Mouse (Mus musculus): ENCODE measurements at regions not wholly inside any gene's neighbourhood (a gene's known extent, or its start where the extent isn't known, plus 50 kb on each side); places are given as distances from the start of the nearest gene placed in this dataset.

DNA sequence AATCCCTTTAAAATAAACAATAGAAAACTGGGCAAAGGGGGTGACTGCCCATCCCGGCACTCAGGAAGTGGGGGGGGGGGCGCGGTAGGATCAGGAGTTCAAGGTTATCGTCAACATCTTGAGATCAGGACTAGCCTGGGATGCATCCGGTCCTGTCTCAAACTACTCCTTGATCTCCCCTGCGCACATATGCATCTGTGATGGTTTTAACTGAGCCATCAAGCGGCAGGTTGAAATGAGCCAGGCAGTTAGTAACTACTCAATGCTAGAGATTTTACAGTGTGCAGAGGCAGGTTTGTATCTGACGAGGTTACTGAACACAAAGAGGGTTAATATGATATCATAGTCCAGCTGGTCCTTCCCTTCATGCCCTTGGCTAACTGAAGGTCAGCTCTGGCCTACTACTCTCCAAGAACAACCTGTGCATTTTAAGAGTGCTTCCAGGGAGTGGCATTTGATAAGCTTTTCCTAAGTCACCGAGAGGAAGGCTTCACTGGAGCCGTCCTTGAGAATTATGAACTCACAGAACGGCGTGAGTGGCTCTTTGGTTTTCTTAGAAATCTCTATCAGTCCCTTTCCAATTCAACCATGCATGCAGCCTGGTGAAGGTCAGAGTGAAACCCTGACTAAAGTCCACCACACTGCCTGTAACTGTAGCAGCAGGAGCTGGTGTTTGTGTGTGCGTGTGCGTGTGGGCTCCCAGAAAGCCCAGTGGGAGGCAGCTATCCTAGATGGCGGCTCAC is 340.1 kb downstream of the Diras2 start:
- H3K4me1 ChIP-seq = peaks cover 18% of the 10 kb centered on the region
- no peak overlapping the region for H3K4me2 ChIP-seq
- no peak overlapping the region for H3K4me3 ChIP-seq (replicated peaks)
- no peak overlapping the region for H3K9ac ChIP-seq (replicated peaks)
- no peaks in the 10 kb centered on the region for H3K9me3 ChIP-seq (replicated peaks)
- no peaks in the 10 kb centered on the region for H3K36me3 ChIP-seq
- H3K27ac ChIP-seq (replicated peaks) = no peak overlapping the region
- 85% methylated on average over 15 of the region's 15 CpGs for WGBS
- no peak for ATAC-seq (ENCODE audit: low FRiP score)
- 0 out of 2 replicates have a peak, but pooled peaks cover 2% of the 10 kb centered on the region for H3K27me3 ChIP-seq (replicated peaks)

DNA sequence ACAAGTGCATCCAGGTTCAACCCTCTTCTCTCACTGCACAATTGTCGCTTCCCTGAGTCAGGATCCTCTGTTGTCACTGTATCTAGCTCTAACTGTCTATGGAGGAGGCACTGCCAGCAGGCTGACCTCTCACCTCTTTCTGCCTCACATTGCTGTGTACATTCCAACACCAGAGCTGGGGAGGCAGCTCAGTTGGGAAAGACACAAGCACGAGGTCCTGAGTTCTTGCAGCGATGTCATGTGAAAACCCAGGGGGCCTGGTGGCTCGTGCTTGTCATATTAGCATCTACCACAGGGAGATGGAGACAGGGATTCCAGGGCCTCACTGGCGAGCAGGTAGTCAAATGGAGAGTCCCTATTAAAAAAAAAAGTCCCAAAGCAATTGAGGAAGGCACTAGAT is 334.2 kb downstream of the Diras2 start:
- Histone ChIP-seq H3K9me3 (replicated peaks) (no peaks in the 10 kb centered on the region), H3K4me3 (replicated peaks) (no peak overlapping the region), H3K27ac (replicated peaks) (no peak overlapping the region), H3K36me3 (no peaks in the 10 kb centered on the region), H3K4me1 (peaks cover 3% of the 10 kb centered on the region; the same call in 1 of the 2 replicates), H3K27me3 (replicated peaks) (0 out of 2 replicates have a peak, but pooled peaks cover 3% of the 10 kb centered on the region), H3K4me2 (no peak overlapping the region), H3K9ac (replicated peaks) (no peak overlapping the region)
- ATAC-seq (ENCODE audit: low FRiP score) = no peak
- 78% methylated on average over 5 of the region's 5 CpGs for WGBS

DNA sequence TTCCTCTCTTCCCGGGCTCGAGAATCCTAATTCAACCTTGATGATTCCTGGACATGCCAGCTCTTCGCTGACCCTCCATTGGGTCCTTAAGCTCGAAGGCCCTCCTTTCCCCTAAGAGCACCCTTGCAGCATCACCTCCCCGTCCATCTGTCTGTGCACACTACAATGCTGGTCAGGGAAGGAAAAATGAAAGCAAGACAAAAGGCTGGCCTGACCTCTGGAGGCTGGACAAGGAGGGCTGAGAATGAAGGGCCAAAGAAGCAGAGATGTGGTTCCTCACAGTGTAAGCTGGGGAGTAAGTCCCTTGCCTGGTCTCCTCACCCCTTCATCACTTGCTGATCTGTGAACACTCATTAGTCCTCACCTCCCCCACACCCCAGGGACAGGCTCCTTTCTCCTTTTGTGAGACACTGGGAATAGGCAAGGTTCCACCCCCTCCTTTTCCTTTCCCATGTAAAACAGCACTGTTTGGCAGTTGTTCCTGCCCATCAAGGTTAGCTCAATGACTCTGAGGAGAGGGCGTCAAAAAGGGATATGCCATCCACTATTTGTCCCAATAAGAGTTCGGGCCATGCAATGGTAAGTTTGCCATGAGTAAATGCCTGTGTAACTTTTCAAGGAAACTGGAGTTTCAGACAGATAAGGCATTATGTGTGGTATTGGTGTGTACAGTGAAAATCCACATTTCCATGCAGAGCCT is 332.3 kb downstream of the Diras2 start:
- Histone ChIP-seq H3K27ac (replicated peaks) (no peak overlapping the region), H3K4me3 (replicated peaks) (no peak overlapping the region), H3K9me3 (replicated peaks) (no peaks in the 10 kb centered on the region), H3K4me1 (peaks cover 1% of the 10 kb centered on the region; the same call in 1 of the 2 replicates), H3K36me3 (no peaks in the 10 kb centered on the region), H3K27me3 (replicated peaks) (0 out of 2 replicates have a peak, but pooled peaks cover 3% of the 10 kb centered on the region), H3K9ac (replicated peaks) (no peak overlapping the region), H3K4me2 (no peak overlapping the region)
- ATAC-seq (ENCODE audit: low FRiP score) = no peak
- 80% methylated on average over 7 of the region's 7 CpGs for WGBS

DNA sequence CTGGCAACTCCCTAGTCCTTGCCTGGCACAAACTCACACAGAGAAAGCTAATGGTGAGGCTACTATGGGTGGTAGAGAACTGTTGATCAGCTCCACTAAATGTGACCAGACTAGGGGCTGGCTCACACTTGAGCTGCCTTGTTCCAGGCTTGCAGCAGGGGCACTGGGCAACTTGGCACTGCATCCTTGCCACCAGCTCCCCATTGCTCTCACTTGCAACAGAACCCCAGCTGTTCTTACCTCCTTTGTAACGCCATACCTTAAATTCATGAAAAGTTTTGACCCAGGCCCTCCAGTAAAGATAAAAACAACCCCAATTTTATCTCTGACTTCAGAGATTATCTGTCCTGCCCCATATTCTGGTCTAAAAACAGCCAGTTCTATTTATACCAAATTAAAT is 328.7 kb downstream of the Diras2 start:
- Histone ChIP-seq H3K9me3 (replicated peaks) (no peaks in the 10 kb centered on the region), H3K36me3 (no peaks in the 10 kb centered on the region), H3K27ac (replicated peaks) (no peak overlapping the region), H3K4me1 (no peaks in the 10 kb centered on the region), H3K9ac (replicated peaks) (no peak overlapping the region), H3K4me3 (replicated peaks) (no peak overlapping the region), H3K4me2 (no peak overlapping the region), H3K27me3 (replicated peaks) (0 out of 2 replicates have a peak, but pooled peaks cover 3% of the 10 kb centered on the region)
- no peak for ATAC-seq (ENCODE audit: low FRiP score)
- WGBS = 68% methylated on average over 1 of the region's 1 CpGs

DNA sequence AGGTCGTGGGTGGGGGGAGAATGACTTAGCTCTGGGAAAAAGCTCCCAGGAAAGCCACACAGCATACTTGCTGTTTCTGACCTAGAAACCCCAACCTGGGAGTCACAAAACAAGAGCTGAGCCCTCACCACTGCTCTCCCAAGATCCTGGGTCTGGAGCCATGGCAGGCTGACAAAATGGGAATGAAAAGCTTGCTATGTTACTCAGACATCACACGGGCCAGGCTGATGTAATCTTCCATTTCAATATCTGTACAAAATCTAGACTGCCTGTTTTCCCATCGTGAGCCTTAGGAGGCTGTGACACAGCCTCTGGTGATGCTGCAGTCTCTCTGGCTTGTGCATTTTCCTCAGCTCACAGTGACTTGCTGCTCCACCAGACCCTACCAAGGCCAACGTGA is 325.1 kb downstream of the Diras2 start:
- no peaks in the 10 kb centered on the region for H3K4me1 ChIP-seq
- no peak overlapping the region for H3K27ac ChIP-seq (replicated peaks)
- H3K9me3 ChIP-seq (replicated peaks) = no peaks in the 10 kb centered on the region
- 82% methylated on average over 4 of the region's 4 CpGs for WGBS
- H3K36me3 ChIP-seq = no peaks in the 10 kb centered on the region
- no peak overlapping the region for H3K4me2 ChIP-seq
- no peak for ATAC-seq (ENCODE audit: low FRiP score)
- no peak overlapping the region for H3K9ac ChIP-seq (replicated peaks)
- H3K27me3 ChIP-seq (replicated peaks) = no peaks in the 10 kb centered on the region
- no peak overlapping the region for H3K4me3 ChIP-seq (replicated peaks)

DNA sequence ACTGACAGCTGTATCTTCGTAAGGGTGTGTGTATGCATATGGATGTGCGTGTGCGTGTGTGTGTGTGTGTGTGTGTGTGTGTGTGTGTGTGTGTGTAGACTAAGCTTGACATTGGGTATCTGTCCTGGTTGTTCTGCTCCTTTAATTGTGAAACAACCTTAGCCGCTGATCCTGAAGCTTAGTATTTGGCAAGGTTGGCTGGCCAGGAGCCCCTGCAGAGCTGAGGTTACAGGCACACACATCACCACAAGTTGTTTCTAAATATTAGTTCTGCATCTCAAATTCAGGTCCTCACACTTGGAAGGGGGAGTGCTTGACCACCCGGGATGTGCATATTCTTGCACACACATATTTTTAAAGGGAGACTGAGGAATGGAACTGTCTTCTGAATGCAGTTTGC is 314.7 kb downstream of the Diras2 start:
- WGBS = 91% methylated on average over 5 of the region's 5 CpGs
- Histone ChIP-seq H3K9me3 (replicated peaks) (no peaks in the 10 kb centered on the region), H3K27me3 (replicated peaks) (0 out of 2 replicates have a peak, but pooled peaks cover 5% of the 10 kb centered on the region), H3K27ac (replicated peaks) (no peak overlapping the region), H3K4me3 (replicated peaks) (no peak overlapping the region), H3K36me3 (no peaks in the 10 kb centered on the region), H3K4me1 (no peaks in the 10 kb centered on the region), H3K4me2 (no peak overlapping the region), H3K9ac (replicated peaks) (no peak overlapping the region)
- no peak for ATAC-seq (ENCODE audit: low FRiP score)

DNA sequence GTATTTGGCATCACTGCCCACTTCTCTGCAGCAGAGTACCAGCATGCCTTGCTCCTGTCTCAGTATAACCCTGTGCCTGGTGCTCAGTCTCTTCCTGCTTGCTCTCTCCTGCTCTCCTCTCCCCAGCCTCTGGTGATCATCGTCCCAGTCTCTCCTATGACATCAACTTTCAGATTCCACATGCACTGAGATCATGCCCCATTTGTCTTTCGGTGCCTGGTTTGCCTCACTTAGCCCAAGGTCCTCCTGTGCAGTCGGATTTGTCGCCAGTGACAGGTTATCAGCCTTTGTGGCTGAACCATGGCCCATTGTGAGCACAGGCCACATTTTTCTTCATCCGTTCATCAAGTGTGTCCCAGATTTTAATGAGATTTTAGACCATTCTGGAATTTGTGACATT is 314.0 kb downstream of the Diras2 start:
- H3K4me2 ChIP-seq = no peak overlapping the region
- H3K27me3 ChIP-seq (replicated peaks) = 0 out of 2 replicates have a peak, but pooled peaks cover 5% of the 10 kb centered on the region
- no peaks in the 10 kb centered on the region for H3K4me1 ChIP-seq
- H3K9me3 ChIP-seq (replicated peaks) = no peaks in the 10 kb centered on the region
- 84% methylated on average over 5 of the region's 5 CpGs for WGBS
- no peaks in the 10 kb centered on the region for H3K36me3 ChIP-seq
- H3K9ac ChIP-seq (replicated peaks) = no peak overlapping the region
- no peak for ATAC-seq (ENCODE audit: low FRiP score)
- H3K27ac ChIP-seq (replicated peaks) = no peak overlapping the region
- H3K4me3 ChIP-seq (replicated peaks) = no peak overlapping the region

DNA sequence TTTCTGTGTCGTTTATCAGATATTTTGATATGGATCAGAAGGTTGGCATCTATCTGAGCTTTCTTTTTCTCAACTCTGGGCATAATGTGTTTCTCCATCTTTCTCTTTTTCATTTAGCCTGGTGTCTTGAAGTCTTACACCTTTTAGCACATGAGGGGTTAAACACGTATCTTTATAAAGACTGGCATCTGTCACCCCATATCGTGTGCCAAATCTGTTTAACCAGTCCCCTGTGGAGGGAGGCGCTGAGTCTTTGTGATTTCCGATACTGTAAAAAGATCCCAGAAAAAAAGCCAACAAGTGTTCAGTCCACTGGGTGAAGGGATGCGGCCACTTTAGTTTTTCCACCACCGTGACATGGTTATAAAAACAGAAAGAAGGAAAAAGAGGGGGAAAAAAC is 313.3 kb downstream of the Diras2 start:
- 0 out of 2 replicates have a peak, but pooled peaks cover 9% of the 10 kb centered on the region for H3K27me3 ChIP-seq (replicated peaks)
- no peak overlapping the region for H3K4me3 ChIP-seq (replicated peaks)
- H3K4me2 ChIP-seq = no peak overlapping the region
- H3K27ac ChIP-seq (replicated peaks) = no peak overlapping the region
- H3K36me3 ChIP-seq = no peaks in the 10 kb centered on the region
- no peaks in the 10 kb centered on the region for H3K9me3 ChIP-seq (replicated peaks)
- no peak for ATAC-seq (ENCODE audit: low FRiP score)
- H3K4me1 ChIP-seq = peaks cover 1% of the 10 kb centered on the region
- H3K9ac ChIP-seq (replicated peaks) = no peak overlapping the region
- WGBS = 71% methylated on average over 7 of the region's 7 CpGs

DNA sequence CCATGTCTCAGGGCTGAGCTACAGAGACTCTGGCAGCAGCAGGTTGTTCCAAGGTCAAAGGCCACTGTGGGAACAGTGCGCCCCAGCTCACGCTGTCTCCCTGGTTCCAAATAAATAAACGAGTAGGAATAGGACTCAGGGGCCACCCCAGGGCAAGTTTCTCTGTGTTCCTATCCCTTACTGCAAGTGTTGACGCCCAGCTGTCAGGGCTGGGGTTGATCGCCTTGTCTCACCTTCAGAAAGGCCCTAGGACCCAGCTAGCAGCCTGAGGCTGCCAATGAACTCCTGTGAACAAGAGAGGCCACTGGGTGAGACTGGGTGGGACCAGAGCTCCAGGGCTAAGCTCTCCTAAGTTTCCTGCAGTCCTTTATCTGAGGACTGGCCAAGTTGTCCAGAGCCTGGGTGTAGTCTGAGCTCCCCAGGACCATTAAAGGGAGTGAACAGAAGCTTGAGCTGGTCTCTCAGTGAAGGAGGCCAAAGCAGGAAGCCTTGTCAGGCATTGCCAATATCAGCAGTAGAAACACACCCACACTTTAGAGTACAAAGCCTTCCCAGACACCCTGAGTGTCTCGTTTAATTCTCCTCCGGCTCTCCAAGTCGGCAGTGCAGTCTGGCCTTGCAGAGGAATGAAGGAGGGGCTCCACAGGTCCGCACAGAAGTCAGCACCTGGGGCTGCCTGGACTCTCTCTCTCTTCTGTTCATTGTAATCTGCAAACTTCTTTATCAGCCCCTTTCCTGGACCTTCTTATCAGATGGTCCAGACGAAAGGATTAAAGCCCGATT is 308.6 kb downstream of the Diras2 start:
- Histone ChIP-seq H3K36me3 (no peaks in the 10 kb centered on the region), H3K4me2 (no peak overlapping the region), H3K27me3 (replicated peaks) (0 out of 2 replicates have a peak, but pooled peaks cover 9% of the 10 kb centered on the region), H3K4me1 (peaks cover 9% of the 10 kb centered on the region), H3K9me3 (replicated peaks) (0 out of 2 replicates have a peak, but pooled peaks cover 3% of the 10 kb centered on the region), H3K4me3 (replicated peaks) (no peak overlapping the region), H3K9ac (replicated peaks) (no peak overlapping the region), H3K27ac (replicated peaks) (no peak overlapping the region)
- ATAC-seq (ENCODE audit: low FRiP score) = no peak
- 45% methylated on average over 11 of the region's 11 CpGs for WGBS

DNA sequence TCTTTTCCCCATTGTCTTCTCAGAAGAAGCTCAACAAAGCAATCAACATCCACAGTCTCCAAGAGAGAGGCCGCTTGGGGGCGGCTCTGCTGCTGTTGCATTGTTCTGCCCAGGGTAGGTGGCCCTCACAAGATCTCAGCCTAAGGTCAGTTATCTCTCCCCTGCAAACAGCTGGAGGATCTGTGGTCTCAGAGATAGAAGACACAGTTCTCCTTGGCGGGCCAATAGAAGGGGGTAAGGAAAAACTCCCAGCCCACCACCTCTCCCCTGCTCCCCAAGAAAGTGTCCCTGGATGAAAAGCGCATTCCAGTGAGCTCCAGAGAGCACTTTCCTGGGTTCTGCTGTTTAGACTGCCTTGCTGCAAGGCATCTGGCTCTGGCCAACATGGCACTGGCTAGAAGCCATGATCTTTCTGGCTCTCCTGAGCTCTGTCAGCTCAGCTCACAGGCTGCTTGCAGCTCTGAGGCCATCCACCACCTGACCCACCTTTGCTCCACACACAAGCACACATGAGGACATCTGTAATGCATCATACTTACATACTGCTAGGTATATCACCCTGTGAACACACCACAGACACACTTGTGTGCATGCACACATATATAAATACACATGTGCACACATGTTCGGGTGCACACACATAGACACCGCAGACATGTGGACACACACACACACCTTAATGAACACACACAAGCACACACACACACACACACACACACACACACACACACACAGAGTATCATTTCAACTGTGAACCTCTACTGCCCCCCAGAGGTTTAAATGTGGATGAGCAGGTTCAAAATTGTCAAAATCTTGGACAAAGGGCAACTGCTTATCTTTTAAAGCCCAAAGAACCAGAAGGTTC is 307.7 kb downstream of the Diras2 start:
- H3K36me3 ChIP-seq = no peaks in the 10 kb centered on the region
- WGBS = 41% methylated on average over 6 of the region's 6 CpGs
- H3K27ac ChIP-seq (replicated peaks) = no peak overlapping the region
- 0 out of 2 replicates have a peak, but pooled peaks cover 9% of the 10 kb centered on the region for H3K27me3 ChIP-seq (replicated peaks)
- no peak overlapping the region for H3K4me2 ChIP-seq
- peak; percentile 38; the same call in 1 of the 2 replicates for ATAC-seq (ENCODE audit: low FRiP score)
- peaks cover 9% of the 10 kb centered on the region for H3K4me1 ChIP-seq
- H3K9ac ChIP-seq (replicated peaks) = no peak overlapping the region
- H3K4me3 ChIP-seq (replicated peaks) = no peak overlapping the region
- 0 out of 2 replicates have a peak, but pooled peaks cover 3% of the 10 kb centered on the region for H3K9me3 ChIP-seq (replicated peaks)

DNA sequence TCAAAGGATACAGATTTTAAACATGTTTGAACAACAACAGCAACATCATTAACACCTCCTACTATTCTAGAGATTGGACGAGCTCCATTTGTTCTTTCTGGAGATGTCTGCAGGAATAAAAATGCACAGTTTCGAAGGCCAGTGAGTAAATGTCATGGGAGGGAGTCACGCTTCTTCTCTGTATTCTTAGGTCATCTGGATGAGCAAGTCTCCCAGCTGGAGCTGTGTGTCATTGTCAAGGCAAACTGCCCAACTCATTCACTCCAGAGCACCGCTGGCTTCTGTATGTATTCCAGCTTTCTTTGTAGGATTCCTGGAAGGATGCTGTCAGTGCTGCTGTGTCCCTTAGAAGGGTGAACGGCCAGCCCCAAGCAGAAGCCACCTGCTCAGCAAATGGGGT is 297.1 kb downstream of the Diras2 start:
- WGBS = 65% methylated on average over 5 of the region's 5 CpGs

More for the DNA sequence above, 297.1 kb downstream of the Diras2 start:
- no peak for ATAC-seq (ENCODE audit: low FRiP score)
- Histone ChIP-seq H3K27me3 (replicated peaks) (no peaks in the 10 kb centered on the region), H3K27ac (replicated peaks) (no peak overlapping the region), H3K36me3 (no peaks in the 10 kb centered on the region), H3K4me1 (no peaks in the 10 kb centered on the region), H3K4me2 (no peak overlapping the region), H3K4me3 (replicated peaks) (no peak overlapping the region), H3K9me3 (replicated peaks) (no peaks in the 10 kb centered on the region), H3K9ac (replicated peaks) (no peak overlapping the region)
